Mouse (Mus musculus) testis, adult 10 weeks (tissue): ENCODE measurements around the gene Ccdc144b. TPM values are rescaled to one million over a fixed set of nuclear protein-coding genes. Genes with fewer than 3 reads are reported as not detected.

ENCODE experiments used
- polyA plus RNA-seq: library from polyadenylated mRNA; stranded (reverse); fragments of 350-450 nt; fragmentation: Illumina TruSeq; extraction: RNeasy Lipid Tissue Mini Kit (QIAGEN cat#74804); gene quantifications from one replicate; pipeline ENCODE4 v1.2.3, GENCODE M21; 2014; ENCODE audit warnings: low read depth, low replicate concordance

Gene Ccdc144b
- polyA plus RNA-seq, result 70.3 TPM

DNA sequence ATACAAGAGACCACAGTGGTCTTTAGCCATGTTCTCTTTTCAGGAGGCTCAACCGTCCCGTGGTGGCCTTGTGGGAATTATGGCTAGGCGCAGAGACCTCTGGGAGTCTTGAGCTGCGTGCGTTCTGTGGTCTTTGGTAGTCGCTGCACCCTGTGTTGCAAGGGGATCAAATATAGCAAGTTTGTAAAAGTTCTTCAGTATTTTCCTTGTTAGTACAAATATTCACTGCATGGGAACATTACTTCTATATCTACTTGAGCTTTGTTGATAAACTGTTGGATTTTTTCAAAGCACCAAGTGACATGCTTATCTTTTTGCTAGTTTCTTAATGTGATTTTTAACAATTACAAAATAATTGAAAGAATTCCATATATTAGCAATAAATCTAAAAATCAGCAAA is at the start of gene Ccdc144b:
TSS of gene Ccdc144b (minus strand) at position 101 of the 400 bp plus-strand sequence.

DNA sequence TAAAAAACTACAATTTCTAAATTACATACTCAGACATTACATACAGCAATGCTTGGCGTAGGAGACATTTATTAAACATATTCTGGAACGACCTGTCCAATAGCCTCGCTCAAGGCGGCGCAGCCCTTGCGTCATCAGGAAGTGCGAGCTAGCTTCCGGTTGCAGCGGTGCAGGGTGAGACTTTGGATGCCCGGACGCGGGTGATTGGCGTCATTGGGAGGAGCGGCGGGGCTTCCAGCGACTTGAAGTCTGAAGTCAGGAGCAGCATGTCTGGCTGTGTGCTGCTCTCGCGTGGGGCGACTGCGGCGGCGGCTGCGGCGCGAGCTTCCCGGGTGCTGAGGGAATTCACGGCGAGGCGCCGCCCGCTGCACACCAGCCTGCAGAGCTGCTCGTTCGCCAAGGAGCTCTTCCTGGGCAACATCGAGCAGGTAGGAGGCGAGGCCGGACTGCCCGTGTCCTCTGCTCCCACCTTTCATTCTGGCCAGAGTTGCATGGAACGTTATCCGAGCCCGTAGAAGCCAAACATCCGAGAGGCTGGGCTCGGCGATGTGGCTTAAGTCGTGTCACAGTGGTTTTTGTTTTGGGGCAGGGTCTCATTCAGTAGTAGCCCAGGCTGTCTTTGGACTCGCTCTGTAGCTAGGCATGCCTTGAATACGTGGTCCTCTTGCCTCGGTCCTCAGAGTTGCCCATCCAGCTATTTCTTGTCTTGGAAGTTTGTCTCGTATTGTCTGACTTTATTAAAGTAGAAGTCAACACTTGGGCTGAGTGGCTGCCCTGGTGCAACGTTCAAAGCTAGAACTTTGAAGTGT is 12.7 kb upstream of the Ccdc144b start, which contains the start of gene Acad9:
TSS of gene Acad9 (plus strand) at position 137 of the 809 bp plus-strand sequence.

DNA sequence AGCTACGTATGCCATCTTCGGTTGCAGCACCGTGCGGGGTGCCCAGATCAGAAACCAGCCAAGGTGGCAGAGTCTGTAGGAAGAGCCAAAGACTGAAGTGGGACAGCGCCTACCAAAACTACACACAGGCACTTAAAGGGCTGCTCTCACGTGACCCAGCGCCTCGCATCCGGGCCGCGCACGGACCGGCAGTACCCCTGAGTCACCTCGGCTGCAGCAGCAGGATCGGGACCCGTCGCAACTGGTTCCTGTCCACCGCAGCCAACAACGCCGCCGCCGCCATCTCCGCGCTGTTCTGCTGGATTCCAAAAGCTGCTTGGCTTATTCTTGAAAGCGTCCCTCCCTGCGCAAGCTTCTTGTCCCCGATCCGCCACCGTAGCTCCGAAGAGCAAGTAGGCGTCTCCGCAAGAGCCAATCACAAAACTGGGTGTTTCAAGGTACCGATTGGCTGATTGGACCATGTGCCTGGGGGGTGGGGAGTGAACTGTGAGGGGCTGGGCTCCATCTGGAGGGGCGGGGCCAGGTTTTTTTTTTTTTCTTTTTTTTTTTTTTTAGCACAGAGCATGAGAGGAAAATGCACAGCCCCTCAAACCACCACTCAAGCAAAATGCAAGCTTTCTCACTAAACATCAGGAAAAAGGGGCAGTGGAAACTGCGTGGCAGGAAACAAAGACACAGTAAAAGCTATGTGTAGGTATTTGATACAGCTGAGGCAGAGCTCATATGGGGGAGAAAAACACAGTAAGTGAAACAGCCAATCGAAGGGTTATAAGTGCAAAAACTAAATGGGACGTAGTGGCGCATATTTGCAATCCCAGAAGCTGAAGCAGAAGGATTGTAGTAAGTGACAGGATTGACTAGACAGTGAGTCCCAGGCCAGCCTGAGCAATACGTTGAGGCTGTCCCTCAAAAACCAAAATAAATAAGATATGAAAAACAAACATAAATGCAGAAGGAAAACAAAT is 52.8 kb downstream of the Ccdc144b start, which contains the start of gene Mccc1:
TSS of gene Mccc1 (minus strand) at position 404 of the 965 bp plus-strand sequence.

Other genes with a start within 250 kb of the Ccdc144b start
- gene Dcun1d1, start 116.1 kb downstream of the Ccdc144b start, polyA plus RNA-seq, result 2,806 TPM
- 9.0 TPM for gene Mccc1, start 52.9 kb downstream of the Ccdc144b start, polyA plus RNA-seq
- 4.7 TPM for gene Acad9, start 12.4 kb upstream of the Ccdc144b start, polyA plus RNA-seq
- 3.2 TPM for gene D3Ertd254e, start 97.5 kb upstream of the Ccdc144b start, polyA plus RNA-seq
- gene Qrfpr, start 168.8 kb upstream of the Ccdc144b start, polyA plus RNA-seq, result not detected